Mouse (Mus musculus) CD8-positive naive resting alpha-beta T cell, adult 2 months (primary cell): ENCODE data around the gene Smim15.

Source experiments
- DNase-seq, 2 experiments: peaks; one replicate each; pipeline ENCODE4 v3.0.0; 2022; ENCODE audit warnings: low read depth in 2 of 2, low spot score in 2 of 2

The Smim15 gene

GRCm38 (mm10) chr13:108062900-108063299 lies 18.7 kb downstream of the Smim15 start:
- DNase-seq, result no peak

GRCm38 (mm10) chr13:108063374-108064134 lies 19.3 kb downstream of the Smim15 start:
- no peak for DNase-seq

- DNase-seq, result no peak
These were observed 20.1 kb downstream of the Smim15 start for GRCm38 (mm10) chr13:108064331-108064730.

GRCm38 (mm10) chr13:108066021-108066420 lies 21.8 kb downstream of the Smim15 start:
- DNase-seq, result no peak

- no peak for DNase-seq
These were observed 24.9 kb downstream of the Smim15 start for GRCm38 (mm10) chr13:108069151-108069550.

GRCm38 (mm10) chr13:108070171-108070570 lies 25.9 kb downstream of the Smim15 start:
- DNase-seq, result no peak

GRCm38 (mm10) chr13:108077476-108077875 lies 33.2 kb downstream of the Smim15 start:
- DNase-seq, result no peak

GRCm38 (mm10) chr13:108077901-108078300 lies 33.7 kb downstream of the Smim15 start:
- DNase-seq, result no peak

- DNase-seq, result no peak
These were observed 39.8 kb downstream of the Smim15 start for GRCm38 (mm10) chr13:108084086-108084485.

GRCm38 (mm10) chr13:108086036-108086435 lies 41.8 kb downstream of the Smim15 start:
- no peak for DNase-seq

GRCm38 (mm10) chr13:108086724-108087123 lies 42.5 kb downstream of the Smim15 start:
- DNase-seq, result no peak

GRCm38 (mm10) chr13:108092290-108092689 lies 48.0 kb downstream of the Smim15 start:
- DNase-seq, result no peak

- no peak for DNase-seq
These were observed 50.4 kb downstream of the Smim15 start for GRCm38 (mm10) chr13:108094681-108095080.

- no peak for DNase-seq
These were observed 51.4 kb downstream of the Smim15 start for GRCm38 (mm10) chr13:108095617-108096016.

GRCm38 (mm10) chr13:108096446-108096845 lies 52.2 kb downstream of the Smim15 start:
- DNase-seq, result no peak
